Mouse (Mus musculus): Measurements from ENCODE around the gene Capn13.

GRCm38 (mm10) chr17:73361054-73361453 is 39.6 kb downstream of the Capn13 start:
- no peak for TF ChIP-seq GATA1 (IDR thresholded peaks at IDR 0.05; ENCODE audit: borderline replicate concordance, low read length)
- no peak for TF ChIP-seq CTCF (IDR thresholded peaks at IDR 0.05; ENCODE audit: low read depth, low read length)
- TF ChIP-seq TAL1 (conservative IDR thresholded peaks at IDR 0.05; ENCODE audit: low read depth, low read length), result no peak
- TF ChIP-seq GATA2 (IDR thresholded peaks at IDR 0.05; ENCODE audit: borderline replicate concordance, low read depth, low read length), result no peak
- no peak for TF ChIP-seq POLR2AphosphoS5 (IDR thresholded peaks at IDR 0.05; ENCODE audit: insufficient replicate concordance, low read depth, low read length)

All from G1E (cell line).